Mouse (Mus musculus) heart, embryonic 14.5 days (tissue): ENCODE measurements around the gene Gm11027. TPM values are rescaled to one million over a fixed set of nuclear protein-coding genes. Genes with fewer than 3 reads are reported as not detected.

Experiments
- ATAC-seq: fragments of 200-750 bp; cut with Nextera tagmentation; 2 replicates; pipeline ENCODE4 v1.8.0; 2017; ENCODE audit warnings: low read depth, moderate TSS enrichment; ENCODE audit not compliant: insufficient number of reproducible peaks, insufficient read depth, low FRiP score
- H3K27ac ChIP-seq, 2 experiments: fragments of 200-500 bp in 1 of 2; fragments of 300-500 bp in 1 of 2; sonication (generic) in 1 of 2; replicated peaks in 1 of 2; 2 replicates each; pipeline ENCODE4 v1.5.1; 2012 to 2014; ENCODE audit warnings: low read depth in 2 of 2, low read length in 2 of 2, control low read depth in 1 of 2, mild to moderate bottlenecking in 1 of 2, mixed read lengths in 1 of 2; ENCODE audit not compliant: control insufficient read depth in 1 of 2, insufficient read depth in 1 of 2
- H3K27me3 ChIP-seq: fragments of 300-500 bp; sonication (generic); 2 replicates; pipeline ENCODE4 v1.6.1; 2014; ENCODE audit warnings: mild to moderate bottlenecking, low read length, control low read depth; ENCODE audit not compliant: control insufficient read depth, insufficient read depth
- H3K36me3 ChIP-seq: fragments of 300-500 bp; sonication (generic); 2 replicates; pipeline ENCODE4 v1.6.1; 2014; ENCODE audit warnings: mild to moderate bottlenecking, control low read depth, low read length, mixed read lengths; ENCODE audit not compliant: control insufficient read depth, insufficient read depth
- H3K4me1 ChIP-seq, 2 experiments: fragments of 200-500 bp in 1 of 2; fragments of 300-500 bp in 1 of 2; sonication (generic) in 1 of 2; 2 replicates each; pipeline ENCODE4 v1.6.1; 2012 to 2014; ENCODE audit warnings: low read length in 2 of 2, control low read depth in 1 of 2, mixed read lengths in 1 of 2; ENCODE audit not compliant: control insufficient read depth in 2 of 2, insufficient read depth in 2 of 2
- H3K4me2 ChIP-seq: fragments of 300-500 bp; sonication (generic); 2 replicates; pipeline ENCODE4 v1.6.1; 2014; ENCODE audit warnings: mild to moderate bottlenecking, low read length
- H3K4me3 ChIP-seq, 2 experiments: fragments of 200-500 bp in 1 of 2; fragments of 300-500 bp in 1 of 2; sonication (generic) in 1 of 2; 2 replicates each; pipeline ENCODE4 v1.5.1; 2012 to 2014; ENCODE audit warnings: low read length in 2 of 2, mild to moderate bottlenecking in 2 of 2, control low read depth in 1 of 2, low read depth in 1 of 2, moderate library complexity in 1 of 2; ENCODE audit not compliant: control insufficient read depth in 1 of 2, insufficient read depth in 1 of 2
- H3K9ac ChIP-seq: fragments of 300-500 bp; sonication (generic); 2 replicates; pipeline ENCODE4 v1.6.1; 2014; ENCODE audit warnings: mild to moderate bottlenecking, low read length
- H3K9me3 ChIP-seq: fragments of 300-500 bp; sonication (generic); 2 replicates; pipeline ENCODE4 v1.6.1; 2016; ENCODE audit warnings: low read length, control low read depth; ENCODE audit not compliant: control insufficient read depth
- WGBS: fragments of 180-500 bp; shearing (Covaris S2); extraction: QIAGEN DNeasy Blood & Tissue Kit; methylation state at CpG from one replicate; pipeline ENCODE4 v1.1.7; 2014; 5-methylcytosine and 5-hydroxymethylcytosine counted together
- polyA plus RNA-seq: library from polyadenylated mRNA; unstranded; fragments of >200 nt; fragmentation: Nextera tagmentation; extraction: Ambion mirVana; gene quantifications from 2 replicates; pipeline ENCODE4 v1.2.1, GENCODE M21; 2014

Gm11027 gene
- polyA plus RNA-seq, 1 experiment from 2014 or later, result not detected

GRCm38 (mm10) chr12:116278541-116278940 is 3.4 kb downstream of the Gm11027 start:
- H3K4me1 ChIP-seq, result peaks cover 0 to 9% of the 10 kb centered on the region in 2 experiments; a peak in 2 of 4 replicates
- no peak for ATAC-seq
- peaks cover 9% of the 10 kb centered on the region for H3K27me3 ChIP-seq
- H3K27ac ChIP-seq, result no peak overlapping the region
- H3K9me3 ChIP-seq, result no peaks in the 10 kb centered on the region
- 91% methylated on average over 1 of the region's 1 CpGs for WGBS
- H3K4me3 ChIP-seq, result no peak overlapping the region
- no peak overlapping the region for H3K4me2 ChIP-seq
- H3K9ac ChIP-seq, result no peak overlapping the region
- no peaks in the 10 kb centered on the region for H3K36me3 ChIP-seq

DNA sequence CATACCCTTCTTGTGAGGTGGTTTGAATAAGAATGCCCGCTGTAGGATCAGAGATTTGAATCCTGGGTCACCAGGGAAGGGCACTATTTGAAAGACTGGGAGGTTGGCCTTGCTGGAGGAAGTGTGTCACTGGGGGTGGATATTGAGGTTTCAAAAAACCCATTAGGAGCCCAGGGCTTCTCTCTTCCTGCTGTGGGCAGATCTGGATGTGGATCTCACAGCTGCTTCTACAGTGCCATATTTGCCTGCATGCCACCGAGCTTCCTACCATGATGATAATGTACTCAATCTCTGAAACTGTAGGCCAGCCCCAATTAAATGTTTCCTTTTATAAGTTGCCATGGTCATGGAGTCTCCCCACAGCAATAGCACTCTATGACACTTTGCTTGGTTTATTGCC is 4.0 kb downstream of the Gm11027 start:
- ATAC-seq, result no peak
- 92% methylated on average over 2 of the region's 2 CpGs for WGBS
- Histone ChIP-seq H3K9ac (no peak overlapping the region), H3K9me3 (no peaks in the 10 kb centered on the region), H3K27ac (no peak overlapping the region), H3K4me2 (no peak overlapping the region), H3K4me3 (no peak overlapping the region), H3K27me3 (peaks cover 9% of the 10 kb centered on the region), H3K36me3 (no peaks in the 10 kb centered on the region), H3K4me1 (peaks cover 0 to 9% of the 10 kb centered on the region in 2 experiments; a peak in 2 of 4 replicates)

GRCm38 (mm10) chr12:116280149-116280652 is 5.0 kb downstream of the Gm11027 start:
- no peaks in the 10 kb centered on the region for H3K9me3 ChIP-seq
- peak overlapping the region; percentile 97 for H3K9ac ChIP-seq
- 2% methylated on average over 7 of the region's 7 CpGs for WGBS
- peak overlapping the region; percentile 76 to 99 for H3K4me3 ChIP-seq
- peaks cover 0 to 9% of the 10 kb centered on the region in 2 experiments; a peak in 2 of 4 replicates for H3K4me1 ChIP-seq
- no peaks in the 10 kb centered on the region for H3K36me3 ChIP-seq
- ATAC-seq, result no peak
- H3K27me3 ChIP-seq, result 0 out of 2 replicates have a peak, but pooled peaks cover 4% of the 10 kb centered on the region
- H3K27ac ChIP-seq, result peak overlapping the region; percentile 91 to 99
- H3K4me2 ChIP-seq, result peak overlapping the region; percentile 98

- peak; percentile 98 for ATAC-seq
- Histone ChIP-seq H3K4me3 (peak within 1 kb of the TSS; percentile 76 to 99), H3K4me2 (peak within 1 kb of the TSS; percentile 98), H3K27ac (peak within 1 kb of the TSS; percentile 91 to 99), H3K36me3 (no peaks in the 10 kb centered on the region; the same call in 1 of the 2 replicates), H3K27me3 (0 out of 2 replicates have a peak, but pooled peaks cover 4% of the 10 kb centered on the region), H3K4me1 (peaks cover 0 to 9% of the 10 kb centered on the region in 2 experiments; a peak in 2 of 4 replicates), H3K9ac (peak within 1 kb of the TSS; percentile 97), H3K9me3 (no peaks in the 10 kb centered on the region)
- under 1% methylated on average over 68 of the region's 68 CpGs for WGBS
Observed at GRCm38 (mm10) chr12:116280653-116281364, 5.6 kb downstream of the Gm11027 start, which contains the start of gene Esyt2. Gene Esyt2 (plus strand): TSS chr12:116281196.

GRCm38 (mm10) chr12:116281427-116282281 is 6.5 kb downstream of the Gm11027 start:
- no peak; the same call in 1 of the 2 replicates for ATAC-seq
- Histone ChIP-seq H3K9ac (peak overlapping the region; percentile 97), H3K4me2 (peak overlapping the region; percentile 98), H3K4me3 (peak overlapping the region; percentile 76 to 99), H3K27me3 (0 out of 2 replicates have a peak, but pooled peaks cover 2% of the 10 kb centered on the region), H3K4me1 (peaks cover 0 to 9% of the 10 kb centered on the region in 2 experiments; a peak in 2 of 4 replicates), H3K9me3 (no peaks in the 10 kb centered on the region), H3K36me3 (no peaks in the 10 kb centered on the region; the same call in 1 of the 2 replicates), H3K27ac (peak overlapping the region; percentile 71 to 99)
- WGBS, result under 1% methylated on average over 49 of the region's 55 CpGs

- 90% methylated on average over 2 of the region's 2 CpGs for WGBS
- Histone ChIP-seq H3K9me3 (no peaks in the 10 kb centered on the region), H3K4me2 (no peak overlapping the region), H3K4me3 (no peak overlapping the region), H3K9ac (no peak overlapping the region), H3K4me1 (peaks cover 0 to 9% of the 10 kb centered on the region in 2 experiments; a peak in 2 of 4 replicates), H3K36me3 (no peaks in the 10 kb centered on the region; the same call in 1 of the 2 replicates), H3K27ac (no peak overlapping the region), H3K27me3 (no peaks in the 10 kb centered on the region)
- no peak for ATAC-seq
Observed at GRCm38 (mm10) chr12:116282856-116283255, 7.7 kb downstream of the Gm11027 start.

GRCm38 (mm10) chr12:116283511-116283910 is 8.3 kb downstream of the Gm11027 start:
- Histone ChIP-seq H3K9ac (no peak overlapping the region), H3K27ac (no peak overlapping the region), H3K9me3 (no peaks in the 10 kb centered on the region), H3K4me1 (peaks cover 0 to 9% of the 10 kb centered on the region in 2 experiments; a peak in 2 of 4 replicates), H3K36me3 (no peaks in the 10 kb centered on the region; the same call in 1 of the 2 replicates), H3K4me3 (no peak overlapping the region), H3K27me3 (no peaks in the 10 kb centered on the region), H3K4me2 (no peak overlapping the region)
- ATAC-seq, result no peak
- 63% methylated on average over 2 of the region's 2 CpGs for WGBS
